Mouse (Mus musculus) liver, adult (tissue): Measurements from ENCODE around the gene Gm38431.

Experiments used
- GATA4 ChIP-seq: IDR thresholded peaks from 2 replicates; pipeline ENCODE4 v1.6.1; 2014; ENCODE audit warnings: mild to moderate bottlenecking, low read length; ENCODE audit not compliant: insufficient replicate concordance

The Gm38431 gene

GRCm38 (mm10) chr9:21091707-21092320 is at the start of gene Gm38431, which contains the start of gene Raver1:
Gene Gm38431, minus strand, starts transcription at chr9:21091997.
Gene Raver1, minus strand, starts transcription at chr9:21092008.
- peak; percentile 27; the same call in 1 of the 2 replicates for TF ChIP-seq GATA4

DNA sequence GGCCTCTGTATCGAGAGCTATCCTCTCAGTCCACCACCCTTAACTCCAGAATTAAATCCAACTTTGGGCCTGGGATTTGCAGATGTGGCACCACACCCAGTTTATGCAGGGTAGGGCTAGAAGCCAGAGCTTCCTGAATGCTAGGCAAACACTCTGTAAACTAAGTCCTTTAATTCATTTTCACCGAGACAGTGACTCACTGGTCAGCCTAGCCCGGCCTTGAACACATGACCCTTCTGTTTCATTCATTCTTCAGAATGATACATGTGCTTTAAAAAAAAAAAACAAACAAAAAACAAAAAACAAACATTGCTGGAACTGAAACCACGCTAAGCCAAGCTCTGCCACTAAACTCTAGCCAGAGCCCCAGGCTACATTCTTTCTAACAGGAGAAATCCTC is 46.6 kb upstream of the Gm38431 start:
- no peak for TF ChIP-seq GATA4

- TF ChIP-seq GATA4 = no peak
Observed at GRCm38 (mm10) chr9:21137229-21137628, 45.4 kb upstream of the Gm38431 start.

- no peak for TF ChIP-seq GATA4
Observed at GRCm38 (mm10) chr9:21136401-21136800, 44.6 kb upstream of the Gm38431 start.

GRCm38 (mm10) chr9:21135941-21136381 is 44.2 kb upstream of the Gm38431 start:
- no peak for TF ChIP-seq GATA4

GRCm38 (mm10) chr9:21135329-21135890 is 43.6 kb upstream of the Gm38431 start:
- no peak for TF ChIP-seq GATA4

- TF ChIP-seq GATA4 = no peak
Observed at GRCm38 (mm10) chr9:21134595-21135328, 43.0 kb upstream of the Gm38431 start.

GRCm38 (mm10) chr9:21133064-21133707 is 41.4 kb upstream of the Gm38431 start:
- no peak for TF ChIP-seq GATA4

- TF ChIP-seq GATA4 = no peak
Observed at GRCm38 (mm10) chr9:21132102-21132775, 40.4 kb upstream of the Gm38431 start.

DNA sequence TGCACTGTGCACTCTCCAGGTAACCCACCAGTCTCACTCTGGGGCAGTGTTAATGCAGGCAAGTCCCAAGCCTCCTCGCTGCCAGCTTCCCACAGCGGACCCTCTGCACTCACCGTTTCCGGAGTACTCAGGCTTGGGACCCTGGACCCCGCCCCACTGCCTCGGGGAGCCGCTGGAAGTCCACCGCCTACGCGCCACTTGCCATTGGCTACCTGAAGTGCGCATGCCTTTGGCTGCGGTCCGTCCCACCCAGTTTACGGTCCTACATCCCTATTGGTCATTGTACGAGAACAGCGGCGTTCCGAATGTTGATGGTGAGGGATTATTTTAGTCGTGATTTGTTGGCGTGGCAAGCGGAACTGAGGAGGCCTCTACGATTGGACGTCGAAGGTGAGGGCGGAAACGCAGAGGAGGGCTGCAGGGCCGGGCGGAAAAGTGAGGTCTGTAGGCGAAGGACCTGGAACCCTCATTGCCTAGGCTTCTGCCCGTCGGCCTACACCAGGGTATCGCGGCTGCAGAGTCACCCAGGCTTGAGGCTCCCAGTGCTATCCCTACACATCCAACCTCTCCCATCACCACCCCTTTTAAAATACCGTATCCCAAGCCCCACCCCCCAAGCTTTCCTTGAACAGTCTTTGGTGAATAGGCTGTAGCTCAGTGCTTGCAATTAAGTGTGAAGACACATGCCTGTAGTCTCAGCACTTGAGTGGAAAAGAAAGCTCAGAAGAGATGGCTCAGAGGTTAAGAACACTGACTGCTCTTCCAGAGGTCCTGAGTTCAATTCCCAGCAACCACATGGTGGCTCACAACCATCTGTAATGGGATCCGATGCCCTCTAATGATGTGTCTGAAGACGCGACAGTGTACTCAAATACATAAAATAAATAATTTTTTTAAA is 39.5 kb upstream of the Gm38431 start, which contains the start of gene Tyk2:
Tyk2 (minus strand) TSS at position 185 of the 898 bp plus-strand sequence.
- TF ChIP-seq GATA4 = no peak

GRCm38 (mm10) chr9:21126259-21126627 is 34.4 kb upstream of the Gm38431 start:
- TF ChIP-seq GATA4 = no peak

DNA sequence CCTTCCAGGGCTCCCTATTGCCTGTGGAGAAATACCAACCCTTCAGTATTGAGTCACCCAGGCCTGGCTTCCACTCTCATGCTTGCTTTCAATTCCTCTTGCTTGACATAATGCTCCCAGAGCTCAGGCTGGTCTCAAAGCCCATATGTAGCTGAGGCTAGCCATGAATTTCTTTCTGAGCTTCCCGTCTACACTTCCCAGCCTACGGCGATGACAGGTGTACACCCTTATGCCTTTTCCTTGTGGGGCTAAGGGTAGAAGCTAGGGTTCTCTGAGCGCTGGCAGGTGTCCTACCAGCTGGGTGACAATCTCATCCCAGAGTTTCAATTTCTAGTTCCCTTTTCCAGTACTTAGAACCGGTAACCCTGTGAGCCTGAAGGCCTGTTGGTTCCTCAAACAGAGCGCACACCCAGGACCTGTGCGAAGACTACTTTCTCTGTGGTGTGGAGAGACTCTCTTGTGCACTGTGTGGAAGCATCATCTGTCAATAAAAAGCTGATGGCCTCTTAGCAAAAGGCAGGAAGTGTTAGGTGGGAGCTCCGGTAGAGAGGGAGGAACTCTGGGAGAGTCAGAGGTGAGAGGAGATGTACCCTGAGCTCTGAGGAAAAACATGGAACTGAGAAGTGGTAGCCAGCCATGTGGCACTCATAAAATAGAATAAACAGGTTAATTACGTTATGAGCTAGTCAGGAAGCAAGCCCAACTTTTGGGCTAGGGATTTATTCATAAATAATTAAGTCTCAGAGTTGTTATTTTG is 33.9 kb upstream of the Gm38431 start:
- TF ChIP-seq GATA4 = no peak

DNA sequence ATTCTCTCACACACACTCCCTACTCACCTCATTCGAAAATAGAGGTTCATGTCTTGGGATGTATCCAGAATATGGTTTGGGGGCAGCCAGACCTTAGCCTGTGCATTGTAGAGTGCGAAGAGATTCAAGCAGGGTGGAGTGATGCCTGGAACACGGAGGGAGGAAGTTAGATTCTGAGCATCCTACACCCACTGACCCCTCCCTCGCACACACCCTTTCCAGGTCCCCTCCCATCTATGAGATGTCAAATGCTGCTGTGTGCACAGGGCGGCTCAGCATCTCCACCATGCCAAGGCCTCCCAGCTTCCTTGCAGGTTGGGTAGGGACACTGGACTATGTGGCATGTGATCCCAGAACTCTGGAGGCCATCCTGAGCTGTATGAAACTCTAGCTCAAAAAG is 33.0 kb upstream of the Gm38431 start:
- no peak for TF ChIP-seq GATA4

GRCm38 (mm10) chr9:21121483-21121882 is 29.7 kb upstream of the Gm38431 start:
- no peak for TF ChIP-seq GATA4

- no peak for TF ChIP-seq GATA4
Observed at GRCm38 (mm10) chr9:21117073-21117472, 25.3 kb upstream of the Gm38431 start.
